Mouse (Mus musculus) embryonic facial prominence, embryonic 13.5 days (tissue): ENCODE data around the gene Gm3149. TPM values are rescaled to one million over a fixed set of nuclear protein-coding genes. Genes with fewer than 3 reads are reported as not detected.
"Not testable (repeated sequence)": the region's sequence is repeated elsewhere in the genome, so short reads cannot be mapped to it uniquely, and the experiment has no call there.

Experiments
- ATAC-seq: fragments of 200-750 bp; cut with Nextera tagmentation; 2 replicates; pipeline ENCODE4 v1.8.0; 2017; ENCODE audit warnings: low read depth; ENCODE audit not compliant: insufficient number of reproducible peaks, insufficient read depth, low FRiP score, low TSS enrichment
- H3K27ac ChIP-seq: fragments of 300-500 bp; sonication (generic); 2 replicates; pipeline ENCODE4 v1.5.1; 2015; ENCODE audit warnings: moderate library complexity, mild to moderate bottlenecking, inconsistent platforms
- H3K27me3 ChIP-seq: fragments of 300-500 bp; sonication (generic); 2 replicates; pipeline ENCODE4 v1.6.1; 2015; ENCODE audit warnings: mild to moderate bottlenecking, inconsistent platforms
- H3K36me3 ChIP-seq: fragments of 300-500 bp; sonication (generic); 2 replicates; pipeline ENCODE4 v1.6.1; 2015; ENCODE audit warnings: mild to moderate bottlenecking, inconsistent platforms
- H3K4me1 ChIP-seq: fragments of 300-500 bp; sonication (generic); 2 replicates; pipeline ENCODE4 v1.6.1; 2015; ENCODE audit warnings: inconsistent platforms
- H3K4me2 ChIP-seq: fragments of 300-500 bp; sonication (generic); 2 replicates; pipeline ENCODE4 v1.6.1; 2015; ENCODE audit warnings: moderate library complexity, mild to moderate bottlenecking, inconsistent platforms
- H3K4me3 ChIP-seq: fragments of 300-500 bp; sonication (generic); 2 replicates; pipeline ENCODE4 v1.5.1; 2015; ENCODE audit warnings: mild to moderate bottlenecking, inconsistent platforms
- H3K9ac ChIP-seq: fragments of 300-500 bp; sonication (generic); 2 replicates; pipeline ENCODE4 v1.6.1; 2015; ENCODE audit warnings: mild to moderate bottlenecking, inconsistent platforms
- H3K9me3 ChIP-seq: fragments of 300-500 bp; sonication (generic); 2 replicates; pipeline ENCODE4 v1.6.1; 2016; ENCODE audit warnings: inconsistent platforms
- WGBS: fragments of 180-500 bp; shearing (Covaris S2); methylation state at CpG from one replicate; pipeline ENCODE4 v1.1.7; 2015; ENCODE audit warnings: mixed read lengths; 5-methylcytosine and 5-hydroxymethylcytosine counted together
- polyA plus RNA-seq: library from polyadenylated mRNA; unstranded; fragments of >200 nt; fragmentation: Nextera tagmentation; extraction: Ambion mirVana; gene quantifications from 2 replicates; pipeline ENCODE4 v1.2.1, GENCODE M21; 2015

The Gm3149 gene
- not detected in 2 replicates for polyA plus RNA-seq

GRCm38 (mm10) chr14:4316983-4317382, at the start of gene Gm3149:
Gene Gm3149 (plus strand): TSS chr14:4317283.
- not testable (repeated sequence) for H3K36me3 ChIP-seq, H3K9ac ChIP-seq, H3K4me1 ChIP-seq, H3K4me3 ChIP-seq, H3K27me3 ChIP-seq, H3K9me3 ChIP-seq, ATAC-seq, H3K4me2 ChIP-seq, H3K27ac ChIP-seq
- no CpG with 5 or more reads among the region's 1 CpGs for WGBS

- H3K36me3 ChIP-seq, H3K9ac ChIP-seq, H3K4me3 ChIP-seq, H3K27ac ChIP-seq, H3K9me3 ChIP-seq, H3K27me3 ChIP-seq, ATAC-seq, H3K4me1 ChIP-seq, H3K4me2 ChIP-seq: not testable (repeated sequence)
- 88% methylated on average over 2 of the region's 2 CpGs for WGBS
Observed at GRCm38 (mm10) chr14:4269238-4269950, 47.7 kb upstream of the Gm3149 start.

DNA sequence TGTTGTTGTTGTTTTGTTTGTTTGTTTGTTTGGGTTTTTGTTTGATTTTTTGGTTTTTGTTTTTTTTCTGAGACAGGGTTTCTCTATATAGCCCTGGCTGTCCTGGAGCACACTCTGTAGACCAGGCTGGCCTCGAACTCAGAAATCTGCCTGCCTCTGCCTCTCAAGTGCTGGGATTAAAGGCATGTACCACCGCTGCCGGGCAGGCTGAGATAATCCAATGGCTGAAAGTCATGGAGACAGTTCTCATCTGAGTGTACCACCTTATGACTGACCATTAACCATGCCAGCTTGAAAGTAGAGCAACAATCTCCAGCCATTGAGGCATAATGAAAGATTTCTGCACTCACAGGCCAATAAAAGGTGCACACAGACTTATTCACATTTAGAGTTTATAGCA, 37.3 kb upstream of the Gm3149 start:
- not testable (repeated sequence) for H3K27me3 ChIP-seq, H3K36me3 ChIP-seq, H3K9ac ChIP-seq, ATAC-seq, H3K27ac ChIP-seq, H3K4me3 ChIP-seq, H3K4me2 ChIP-seq, H3K4me1 ChIP-seq, H3K9me3 ChIP-seq
- WGBS, result 83% methylated on average over 3 of the region's 3 CpGs

DNA sequence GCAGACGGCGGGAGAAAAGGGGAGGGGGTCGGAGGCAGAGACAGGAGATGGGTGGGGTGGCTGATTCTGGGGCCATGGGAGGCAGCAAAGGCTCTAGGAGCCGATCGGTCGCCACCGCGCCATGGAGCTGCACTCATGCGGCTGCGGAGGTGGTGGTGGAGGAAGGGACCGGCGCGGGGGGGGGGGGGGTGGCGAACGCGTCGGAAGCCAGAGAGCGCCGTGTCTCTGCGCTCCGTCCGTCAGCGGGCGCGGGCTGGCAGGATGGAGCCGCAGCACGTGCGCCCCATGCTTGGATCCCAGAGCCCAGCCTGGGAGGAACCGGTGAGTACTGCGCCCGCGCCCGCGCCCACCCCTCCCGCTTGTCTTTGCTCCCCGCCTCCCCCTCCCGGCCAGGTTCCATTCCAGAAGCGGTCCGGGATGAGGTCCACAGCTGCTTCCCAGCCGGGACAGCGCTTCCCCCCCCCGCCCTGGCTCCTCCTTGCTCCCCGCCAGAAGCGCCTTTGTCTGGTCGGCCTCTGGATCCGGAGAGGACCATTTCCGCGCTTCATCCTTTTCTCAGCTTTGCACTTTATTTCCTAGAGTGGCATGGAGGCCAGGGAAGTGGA, 17.5 kb downstream of the Gm3149 start, which contains the start of gene 2610042L04Rik:
Gene 2610042L04Rik, plus strand, starts transcription at position 288 of the 605 bp plus-strand sequence.
- WGBS, result 0% methylated on average over 26 of the region's 48 CpGs
- 0 out of 2 replicates have a peak within 1 kb of the TSS, but pooled peaks have one; percentile 40 for H3K9ac ChIP-seq

DNA sequence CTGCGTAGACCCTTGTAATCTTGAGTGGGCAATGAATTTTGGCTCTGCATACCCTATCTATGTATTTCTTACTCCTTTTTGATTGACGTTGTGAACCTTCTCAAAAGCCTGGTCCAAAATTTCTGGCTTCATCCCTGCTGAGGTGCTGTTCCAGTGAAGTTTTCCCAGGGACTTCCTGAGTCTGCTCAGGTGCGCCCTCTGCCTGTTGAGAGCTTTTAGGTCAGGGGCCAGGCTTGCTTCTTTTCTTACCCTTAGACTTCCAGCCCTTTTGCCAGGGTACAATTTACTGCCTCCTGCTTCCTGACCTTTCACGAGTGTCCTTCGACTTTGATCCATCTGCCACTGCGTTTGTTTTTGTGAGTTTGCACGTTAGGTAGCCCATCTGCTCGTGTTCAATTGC, 18.4 kb downstream of the Gm3149 start:
- not testable (repeated sequence) for H3K9me3 ChIP-seq, H3K27ac ChIP-seq, H3K4me3 ChIP-seq, H3K27me3 ChIP-seq, H3K36me3 ChIP-seq, H3K4me1 ChIP-seq, H3K4me2 ChIP-seq, H3K9ac ChIP-seq, ATAC-seq
- WGBS, result 15% methylated on average over 8 of the region's 8 CpGs

More for the DNA sequence above, 17.5 kb downstream of the Gm3149 start, which contains the start of gene 2610042L04Rik:
- not testable (repeated sequence) for H3K36me3 ChIP-seq, H3K27me3 ChIP-seq, H3K4me1 ChIP-seq, H3K27ac ChIP-seq, H3K9me3 ChIP-seq, ATAC-seq
- H3K4me2 ChIP-seq, result peak within 1 kb of the TSS; percentile 72
- H3K4me3 ChIP-seq, result peak within 1 kb of the TSS; percentile 44

DNA sequence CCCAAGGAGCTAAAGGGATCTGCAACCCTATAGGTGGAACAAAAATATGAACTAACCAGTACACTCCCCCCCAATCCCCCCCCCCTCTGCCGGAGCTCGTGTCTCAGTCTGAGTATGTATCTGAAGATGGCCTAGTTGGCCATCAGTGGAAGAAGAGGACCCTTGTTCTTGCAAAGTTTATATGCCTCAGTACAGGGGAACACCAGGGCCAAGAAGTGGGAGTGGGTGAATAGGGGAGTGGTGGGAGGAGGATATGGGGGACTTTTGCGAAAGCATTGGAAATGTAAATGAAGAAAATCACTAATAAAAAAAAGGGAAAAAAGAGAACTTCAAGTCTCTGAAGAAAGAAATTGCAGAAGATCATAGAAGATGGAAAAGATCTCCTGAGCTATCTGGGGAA, 51.9 kb downstream of the Gm3149 start:
- H3K9me3 ChIP-seq, H3K36me3 ChIP-seq, H3K4me3 ChIP-seq, H3K27ac ChIP-seq, H3K4me2 ChIP-seq, ATAC-seq, H3K9ac ChIP-seq, H3K27me3 ChIP-seq, H3K4me1 ChIP-seq: not testable (repeated sequence)
- 83% methylated on average over 3 of the region's 3 CpGs for WGBS

DNA sequence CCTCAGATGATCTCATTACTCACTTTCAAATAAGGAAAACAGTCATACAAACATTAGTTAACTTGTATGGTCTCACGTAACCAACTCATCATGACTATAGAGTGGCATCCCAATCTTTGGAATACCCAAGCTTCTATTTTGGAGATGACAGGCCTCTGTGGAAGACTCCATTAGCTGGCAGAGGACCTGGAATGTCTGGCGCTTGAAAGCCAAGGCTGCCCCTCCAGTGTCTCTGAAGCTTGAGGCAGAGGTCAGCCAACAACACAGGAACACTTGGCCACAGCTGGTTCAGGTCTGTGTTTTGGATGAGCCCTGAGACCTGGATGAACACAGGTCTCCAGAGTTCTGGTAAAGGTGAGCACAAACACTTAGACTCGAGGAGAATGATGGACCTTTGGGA, 52.6 kb downstream of the Gm3149 start:
- not testable (repeated sequence) for H3K4me3 ChIP-seq, H3K36me3 ChIP-seq, H3K9ac ChIP-seq, H3K27me3 ChIP-seq, H3K27ac ChIP-seq, H3K9me3 ChIP-seq, ATAC-seq, H3K4me1 ChIP-seq, H3K4me2 ChIP-seq
- WGBS, result 76% methylated on average over 3 of the region's 3 CpGs

Other genes starting within 250 kb of the Gm3149 start
- gene Gm3115, start 233.2 kb upstream of the Gm3149 start, polyA plus RNA-seq, result not detected in 2 replicates
- gene Gm8108, start 206.8 kb upstream of the Gm3149 start, polyA plus RNA-seq, result 0.81 and 1.3 TPM in 2 replicates
- not detected in 2 replicates for gene Gm3127, start 152.3 kb upstream of the Gm3149 start, polyA plus RNA-seq
- gene Gm2974, start 134.7 kb upstream of the Gm3149 start, polyA plus RNA-seq, result 0.58 and 0.81 TPM in 2 replicates
- not detected in 2 replicates for gene Gm3138, start 67.7 kb upstream of the Gm3149 start, polyA plus RNA-seq
- 0.30 and 0.59 TPM in 2 replicates for gene 2610042L04Rik, start 17.5 kb downstream of the Gm3149 start, polyA plus RNA-seq
- not detected in 2 replicates for gene Gm3159, start 80.2 kb downstream of the Gm3149 start, polyA plus RNA-seq
- 0.98 TPM in 1 of 2 replicates, not detected in the other for gene Gm3164, start 98.2 kb downstream of the Gm3149 start, polyA plus RNA-seq
- gene Gm3173, start 113.7 kb downstream of the Gm3149 start, polyA plus RNA-seq, result not detected in 2 replicates
- not detected in 2 replicates for gene Gm3182, start 164.5 kb downstream of the Gm3149 start, polyA plus RNA-seq
- gene Gm3047, start 238.1 kb downstream of the Gm3149 start, polyA plus RNA-seq, result not detected in 2 replicates